Mouse (Mus musculus) midbrain, embryonic 14.5 days (tissue): ENCODE data around the gene Sh3d21. TPM values are rescaled to one million over a fixed set of nuclear protein-coding genes. Genes with fewer than 3 reads are reported as not detected.

ENCODE experiments used
- ATAC-seq: fragments of 200-750 bp; cut with Nextera tagmentation; 2 replicates; pipeline ENCODE4 v1.8.0; 2017; ENCODE audit warnings: moderate number of reproducible peaks, moderate library complexity; ENCODE audit not compliant: low FRiP score, low TSS enrichment
- DNase-seq: peaks from one replicate; pipeline ENCODE4 v3.0.0-alpha.2; 2015
- H3K27ac ChIP-seq: fragments of 300-500 bp; sonication (generic); replicated peaks from 2 replicates; pipeline ENCODE4 v1.5.1; 2014; ENCODE audit warnings: mild to moderate bottlenecking, low read depth, low read length, moderate library complexity
- H3K27me3 ChIP-seq: fragments of 300-500 bp; sonication (generic); 2 replicates; pipeline ENCODE4 v1.6.1; 2014; ENCODE audit warnings: low read length, control low read depth, mixed read lengths; ENCODE audit not compliant: control insufficient read depth, insufficient read depth
- H3K36me3 ChIP-seq: fragments of 300-500 bp; sonication (generic); 2 replicates; pipeline ENCODE4 v1.6.1; 2014; ENCODE audit warnings: low read length, control low read depth; ENCODE audit not compliant: control insufficient read depth, insufficient read depth
- H3K4me1 ChIP-seq: fragments of 300-500 bp; sonication (generic); 2 replicates; pipeline ENCODE4 v1.6.1; 2014; ENCODE audit warnings: mild to moderate bottlenecking, antibody characterized with exemption, low read length, control low read depth; ENCODE audit not compliant: control insufficient read depth, insufficient read depth
- H3K4me2 ChIP-seq: fragments of 300-500 bp; sonication (generic); 2 replicates; pipeline ENCODE4 v1.6.1; 2014; ENCODE audit warnings: mild to moderate bottlenecking, low read length, moderate library complexity
- H3K4me3 ChIP-seq: fragments of 300-500 bp; sonication (generic); replicated peaks from 2 replicates; pipeline ENCODE4 v1.5.1; 2014; ENCODE audit warnings: low read depth, low read length
- H3K9ac ChIP-seq: fragments of 300-500 bp; sonication (generic); replicated peaks from 2 replicates; pipeline ENCODE4 v1.6.1; 2014; ENCODE audit warnings: mild to moderate bottlenecking, low read length, moderate library complexity
- H3K9me3 ChIP-seq: fragments of 300-500 bp; sonication (generic); 2 replicates; pipeline ENCODE4 v1.6.1; 2016; ENCODE audit warnings: low read length, control low read depth, mixed read lengths; ENCODE audit not compliant: control insufficient read depth
- WGBS: fragments of 180-500 bp; shearing (Covaris S2); extraction: QIAGEN DNeasy Blood & Tissue Kit; methylation state at CpG from one replicate; pipeline ENCODE4 v1.1.7; 2014; 5-methylcytosine and 5-hydroxymethylcytosine counted together
- polyA plus RNA-seq: library from polyadenylated mRNA; unstranded; fragments of >200 nt; fragmentation: Nextera tagmentation; extraction: Ambion mirVana; gene quantifications from 2 replicates; pipeline ENCODE4 v1.2.1, GENCODE M21; 2014

Sh3d21 gene
- polyA plus RNA-seq, 1 experiment from 2014 or later: 0.89 TPM

DNA sequence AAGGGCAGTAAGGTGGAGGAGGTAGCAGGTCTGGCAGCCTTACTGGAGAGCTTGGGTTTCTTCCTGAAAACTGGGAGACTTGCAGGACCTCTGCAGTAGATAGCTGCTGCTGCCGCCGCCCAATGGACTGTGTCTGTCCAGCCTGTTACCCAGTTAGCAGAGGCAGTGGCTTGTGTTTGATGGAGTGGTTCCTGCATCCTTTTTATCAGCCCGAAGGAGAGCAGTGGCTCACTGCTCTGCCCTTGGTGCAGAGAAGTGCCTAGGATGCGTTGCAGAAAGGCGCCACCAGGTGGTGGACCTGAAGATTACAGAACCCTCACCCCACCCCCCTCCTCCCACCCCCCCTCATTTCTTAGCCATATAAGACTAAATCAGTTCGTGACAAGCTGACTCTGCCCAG is 49.3 kb downstream of the Sh3d21 start:
- peaks cover 8% of the 10 kb centered on the region; the same call in 1 of the 2 replicates for H3K36me3 ChIP-seq
- no peaks in the 10 kb centered on the region for H3K27me3 ChIP-seq
- 21% methylated on average over 6 of the region's 6 CpGs for WGBS
- no peak overlapping the region for H3K9ac ChIP-seq
- no peaks in the 10 kb centered on the region for H3K9me3 ChIP-seq
- ATAC-seq: no peak
- H3K27ac ChIP-seq: no peak overlapping the region
- DNase-seq: peak; percentile 61
- no peak overlapping the region for H3K4me2 ChIP-seq
- peaks cover 20% of the 10 kb centered on the region for H3K4me1 ChIP-seq
- H3K4me3 ChIP-seq: no peak overlapping the region

DNA sequence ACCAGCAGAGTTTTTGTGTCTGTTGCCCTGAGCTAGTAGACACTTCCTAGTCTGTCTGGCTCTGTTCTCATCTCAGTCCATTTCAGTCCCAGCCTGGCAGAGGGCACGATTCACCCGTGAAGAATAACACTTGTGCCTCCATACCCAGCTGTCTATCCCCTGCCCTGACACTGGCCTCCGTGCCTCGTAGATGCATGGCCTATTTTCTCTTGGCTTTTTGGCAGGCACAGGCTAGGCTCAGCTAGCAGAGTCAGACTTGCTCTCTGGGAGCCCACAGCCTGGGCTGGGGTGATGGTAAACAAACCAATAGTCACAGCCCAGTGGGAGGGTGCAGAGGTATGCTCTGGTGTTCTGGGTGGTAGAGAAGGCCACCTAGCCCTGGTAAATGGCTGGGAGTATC is 50.0 kb downstream of the Sh3d21 start:
- 79% methylated on average over 4 of the region's 4 CpGs for WGBS
- Histone ChIP-seq H3K4me2 (no peak overlapping the region), H3K9me3 (no peaks in the 10 kb centered on the region), H3K27me3 (no peaks in the 10 kb centered on the region), H3K27ac (no peak overlapping the region), H3K4me1 (peaks cover 27% of the 10 kb centered on the region), H3K9ac (no peak overlapping the region), H3K4me3 (no peak overlapping the region), H3K36me3 (peaks cover 8% of the 10 kb centered on the region; the same call in 1 of the 2 replicates)
- DNase-seq (no peak), ATAC-seq (no peak)

DNA sequence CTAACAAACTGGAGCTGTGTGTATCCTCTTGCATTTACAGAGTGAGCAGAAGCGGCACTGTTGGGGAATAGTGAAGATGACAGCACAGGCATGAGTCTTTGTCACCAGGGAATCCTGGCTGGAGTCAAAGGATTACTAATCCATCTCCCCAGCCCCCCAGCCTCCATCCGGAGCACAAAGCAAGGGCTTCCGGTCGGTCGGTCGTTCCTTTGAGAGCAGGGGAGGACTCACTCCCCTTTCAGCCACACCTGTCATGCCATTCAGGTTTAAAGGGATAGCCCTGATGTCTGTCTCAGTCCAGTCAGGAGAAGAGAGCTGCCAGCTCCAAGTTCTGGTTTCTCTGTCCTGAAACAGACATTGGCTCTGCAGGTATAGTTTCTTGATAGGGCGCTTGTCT is 52.1 kb downstream of the Sh3d21 start:
- H3K27ac ChIP-seq: peak overlapping the region; percentile 77
- H3K4me1 ChIP-seq: peaks cover 42% of the 10 kb centered on the region
- DNase-seq: peak; percentile 34
- no peaks in the 10 kb centered on the region for H3K36me3 ChIP-seq
- no peak for ATAC-seq
- H3K9ac ChIP-seq: peak overlapping the region; percentile 40; the same call in 1 of the 2 replicates
- WGBS: 15% methylated on average over 7 of the region's 7 CpGs
- H3K27me3 ChIP-seq: no peaks in the 10 kb centered on the region
- H3K4me3 ChIP-seq: no peak overlapping the region
- H3K9me3 ChIP-seq: no peaks in the 10 kb centered on the region
- H3K4me2 ChIP-seq: peak overlapping the region; percentile 30

DNA sequence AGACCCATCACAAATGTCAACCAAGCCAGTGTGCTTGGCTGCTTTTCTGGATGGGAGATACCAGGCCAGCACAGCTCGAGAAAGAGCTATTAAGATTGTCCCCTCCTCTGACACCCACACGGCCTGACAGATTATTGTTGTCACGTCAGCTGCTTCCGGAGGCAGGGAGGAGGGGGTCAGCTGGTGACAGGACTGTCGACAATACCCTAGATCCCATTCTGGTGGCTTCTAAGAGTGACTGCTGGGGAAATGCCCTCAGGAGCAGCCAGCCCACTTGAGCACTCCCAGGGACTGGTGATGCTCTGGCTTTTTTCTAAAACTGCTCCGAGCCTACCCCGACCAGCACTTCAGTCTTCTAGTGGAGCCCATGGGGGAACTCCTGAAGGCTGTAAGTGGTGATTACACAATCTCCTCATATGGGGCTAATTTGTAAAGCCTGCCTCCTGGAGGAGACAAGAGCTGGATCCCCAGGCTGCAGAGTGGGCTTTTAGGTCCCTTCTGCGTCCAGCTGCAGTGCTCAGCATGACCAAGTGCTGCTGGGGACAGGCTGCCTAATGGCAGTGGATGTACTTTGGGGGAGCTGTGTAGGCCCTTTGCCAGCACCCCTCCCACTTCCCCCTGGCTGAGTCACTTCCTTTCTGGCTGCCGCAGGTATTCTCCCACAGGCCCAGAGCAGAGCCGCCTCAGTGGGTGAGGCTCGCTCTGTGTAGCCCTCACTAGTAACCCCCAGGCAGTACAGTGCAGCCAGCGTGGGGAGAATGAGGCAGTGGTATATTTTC is 52.7 kb downstream of the Sh3d21 start:
- H3K27me3 ChIP-seq: no peaks in the 10 kb centered on the region
- H3K4me3 ChIP-seq: no peak overlapping the region
- peak overlapping the region; percentile 77 for H3K27ac ChIP-seq
- 4% methylated on average over 12 of the region's 12 CpGs for WGBS
- ATAC-seq (no peak; the same call in 1 of the 2 replicates), DNase-seq (peak; percentile 45)
- no peaks in the 10 kb centered on the region for H3K9me3 ChIP-seq
- no peaks in the 10 kb centered on the region for H3K36me3 ChIP-seq
- H3K4me1 ChIP-seq: peaks cover 48% of the 10 kb centered on the region
- H3K9ac ChIP-seq: peak overlapping the region; percentile 40; the same call in 1 of the 2 replicates
- H3K4me2 ChIP-seq: peak overlapping the region; percentile 30

DNA sequence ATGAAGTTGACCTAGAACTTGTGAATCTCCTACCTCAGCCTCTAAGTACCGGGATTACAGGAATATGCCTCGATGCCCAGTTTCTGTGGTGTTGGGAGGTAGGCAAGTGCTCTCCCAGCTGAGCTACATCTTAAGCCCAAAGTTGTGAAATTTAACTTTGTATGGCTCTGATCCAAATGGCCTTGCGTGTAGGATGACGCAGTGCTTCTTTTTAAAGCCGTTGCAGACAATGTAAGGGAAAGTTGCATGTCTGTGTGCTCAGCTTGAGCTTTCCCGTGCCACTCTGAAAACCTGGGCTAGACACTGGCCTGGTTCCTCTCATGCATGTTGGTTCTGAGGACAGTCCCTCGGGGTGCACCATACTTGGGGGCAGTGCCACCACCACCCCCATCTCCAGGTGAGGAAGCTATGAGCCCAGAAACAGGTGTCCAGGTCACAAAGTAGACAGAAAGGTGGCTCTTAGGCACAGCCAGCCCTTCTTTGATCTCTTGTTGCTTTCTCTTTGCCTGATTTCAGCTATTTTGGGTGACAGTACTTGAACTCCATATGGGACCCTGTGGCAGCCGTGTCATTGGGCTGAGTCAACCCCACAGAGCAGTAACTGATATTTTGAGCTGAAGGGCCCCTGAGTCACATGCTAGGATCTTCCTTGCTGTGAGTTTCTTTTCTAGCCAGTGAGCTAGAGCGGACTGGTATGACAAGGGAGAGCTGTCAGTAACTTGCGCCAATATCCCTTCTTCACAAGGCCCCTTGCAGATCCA is 53.5 kb downstream of the Sh3d21 start:
- Histone ChIP-seq H3K27ac (peak overlapping the region; percentile 77), H3K27me3 (no peaks in the 10 kb centered on the region), H3K4me2 (peak overlapping the region; percentile 8; the same call in 1 of the 2 replicates), H3K4me1 (peaks cover 56% of the 10 kb centered on the region), H3K4me3 (no peak overlapping the region), H3K9ac (0 out of 2 replicates have a peak overlapping the region, but pooled peaks have one; percentile 40), H3K36me3 (no peaks in the 10 kb centered on the region), H3K9me3 (no peaks in the 10 kb centered on the region)
- 81% methylated on average over 10 of the region's 10 CpGs for WGBS
- DNase-seq (no peak), ATAC-seq (no peak)

DNA sequence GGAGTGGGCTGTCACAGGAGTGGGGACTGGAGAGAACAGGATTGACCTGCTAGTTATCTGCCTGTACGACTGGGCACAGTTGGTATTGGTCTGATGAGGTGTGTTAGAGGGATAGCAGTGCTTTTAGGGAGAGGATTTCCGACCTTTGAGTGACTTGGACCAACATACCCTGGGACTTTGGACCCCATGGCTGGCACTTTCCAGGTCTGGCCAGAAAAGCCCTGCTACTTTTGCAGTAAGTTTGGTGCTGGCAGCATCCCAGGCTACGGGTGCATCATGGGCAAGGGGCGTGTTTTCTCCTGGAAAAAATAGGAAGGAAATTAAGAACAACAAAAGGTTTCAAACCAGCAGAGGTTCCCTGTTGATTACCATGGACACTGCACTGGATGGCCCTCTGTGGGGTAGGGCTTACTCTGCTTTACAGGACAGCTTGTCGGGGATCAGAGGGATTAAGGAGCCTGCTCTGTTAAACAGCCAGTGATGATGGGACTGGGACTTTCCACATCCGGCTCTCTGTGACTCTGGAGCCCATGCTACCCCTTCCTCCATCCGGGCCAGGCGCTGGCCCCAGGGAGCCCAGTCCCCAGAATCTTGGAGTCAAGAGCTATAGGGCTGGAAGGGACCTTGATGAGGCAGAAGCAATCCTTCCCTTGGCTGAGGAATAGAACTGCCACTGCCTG is 55.1 kb downstream of the Sh3d21 start:
- DNase-seq (peak; percentile 36), ATAC-seq (no peak)
- Histone ChIP-seq H3K27ac (0 out of 2 replicates have a peak overlapping the region, but pooled peaks have one; percentile 10), H3K27me3 (no peaks in the 10 kb centered on the region), H3K4me3 (no peak overlapping the region), H3K9me3 (no peaks in the 10 kb centered on the region), H3K4me2 (0 out of 2 replicates have a peak overlapping the region, but pooled peaks have one; percentile 5), H3K9ac (peak overlapping the region; percentile 39; the same call in 1 of the 2 replicates), H3K36me3 (no peaks in the 10 kb centered on the region), H3K4me1 (peaks cover 62% of the 10 kb centered on the region)
- 14% methylated on average over 8 of the region's 8 CpGs for WGBS

DNA sequence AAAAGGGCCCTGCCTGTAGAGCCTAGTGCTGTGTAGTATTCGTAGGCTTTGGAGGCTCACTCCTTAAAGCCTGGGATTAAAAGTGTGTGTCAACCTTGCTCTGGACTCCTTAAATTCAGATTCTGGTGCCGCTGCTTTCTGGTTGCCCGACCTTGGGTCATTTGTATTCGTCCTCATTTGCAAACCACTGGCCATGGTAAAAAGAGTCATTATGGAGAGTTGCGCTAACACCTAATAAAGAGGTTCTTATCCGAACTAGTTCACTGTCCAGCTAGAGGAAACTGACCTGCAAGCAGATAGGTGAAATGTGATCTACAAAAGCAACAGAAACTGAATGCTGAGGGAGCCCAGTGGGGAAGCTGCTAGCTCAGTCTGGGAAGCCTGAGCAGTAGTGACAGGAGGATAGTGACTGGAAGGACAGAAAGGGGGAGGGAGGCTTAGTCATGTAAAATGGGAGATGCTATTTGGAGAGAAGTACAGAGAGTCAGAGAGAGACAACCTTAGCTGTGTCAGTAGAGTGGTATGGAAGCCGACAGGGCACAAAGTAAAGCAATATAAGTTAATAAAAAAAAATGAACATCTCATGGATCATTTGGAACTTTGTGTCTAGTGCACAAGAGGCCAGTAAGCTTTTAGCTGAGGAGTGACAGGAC is 58.0 kb downstream of the Sh3d21 start:
- H3K4me3 ChIP-seq: peak overlapping the region; percentile 91
- peak overlapping the region; percentile 96 for H3K4me2 ChIP-seq
- no peaks in the 10 kb centered on the region for H3K9me3 ChIP-seq
- peaks cover 59% of the 10 kb centered on the region for H3K4me1 ChIP-seq
- DNase-seq: no peak
- no peaks in the 10 kb centered on the region for H3K36me3 ChIP-seq
- 55% methylated on average over 7 of the region's 7 CpGs for WGBS
- H3K27me3 ChIP-seq: no peaks in the 10 kb centered on the region
- ATAC-seq: no peak
- no peak overlapping the region for H3K9ac ChIP-seq
- H3K27ac ChIP-seq: no peak overlapping the region
